Mouse (Mus musculus) embryo, embryonic 9.5 days (tissue): ENCODE measurements around the gene Nt5c2.

Experiments used
- DNase-seq: peaks from one replicate; pipeline ENCODE4 v3.0.0-alpha.2; 2017; ENCODE audit errors: extremely low spot score

Nt5c2 gene

DNA sequence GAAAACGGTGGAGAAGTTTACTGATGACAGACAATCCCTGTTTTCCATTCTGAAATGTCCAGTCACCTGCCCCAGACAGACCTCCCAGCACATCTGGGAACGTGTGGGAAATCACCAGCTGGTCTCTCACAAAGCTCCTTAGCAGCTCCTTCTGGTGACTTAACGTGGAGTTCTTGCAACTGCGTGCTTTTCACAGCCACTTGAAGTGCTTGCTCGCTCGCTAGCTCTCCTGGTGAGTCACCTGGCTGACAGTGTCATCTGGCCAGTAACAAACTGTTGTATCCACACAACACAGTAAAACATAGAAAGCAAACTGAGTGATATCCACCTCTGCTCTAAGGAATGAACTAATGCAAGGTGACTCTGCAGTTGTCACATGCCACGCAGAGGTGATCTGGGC lies 128.1 kb downstream of the Nt5c2 start:
- DNase-seq: no peak

GRCm38 (mm10) chr19:46885365-46885764 lies 129.6 kb downstream of the Nt5c2 start:
- no peak for DNase-seq

DNA sequence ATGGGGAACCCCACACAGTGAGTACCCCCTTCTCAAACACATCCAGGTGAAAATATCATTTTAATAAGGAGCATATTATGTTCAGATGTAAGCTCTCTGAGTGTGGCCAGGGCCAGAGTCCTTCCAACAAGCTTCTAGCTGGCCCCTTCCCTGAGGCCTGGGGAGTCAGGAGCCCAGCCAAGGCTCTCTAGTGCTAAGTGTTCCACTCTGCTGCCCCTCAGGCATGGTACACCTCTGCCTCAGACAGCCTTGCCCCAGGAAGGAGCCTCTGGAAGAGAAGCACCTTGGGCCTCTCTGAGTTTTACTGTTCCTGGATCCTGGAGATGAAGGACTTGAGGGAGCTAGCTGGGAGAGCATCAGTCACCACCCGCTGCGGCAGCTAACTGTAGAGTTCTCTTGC lies 135.1 kb downstream of the Nt5c2 start:
- no peak for DNase-seq

GRCm38 (mm10) chr19:46878346-46878745 lies 136.6 kb downstream of the Nt5c2 start:
- no peak for DNase-seq

- no peak for DNase-seq
Observed at GRCm38 (mm10) chr19:46877886-46878285, 137.1 kb downstream of the Nt5c2 start.

- DNase-seq: peak; percentile 73
Observed at GRCm38 (mm10) chr19:46875790-46876189, 139.2 kb downstream of the Nt5c2 start.

DNA sequence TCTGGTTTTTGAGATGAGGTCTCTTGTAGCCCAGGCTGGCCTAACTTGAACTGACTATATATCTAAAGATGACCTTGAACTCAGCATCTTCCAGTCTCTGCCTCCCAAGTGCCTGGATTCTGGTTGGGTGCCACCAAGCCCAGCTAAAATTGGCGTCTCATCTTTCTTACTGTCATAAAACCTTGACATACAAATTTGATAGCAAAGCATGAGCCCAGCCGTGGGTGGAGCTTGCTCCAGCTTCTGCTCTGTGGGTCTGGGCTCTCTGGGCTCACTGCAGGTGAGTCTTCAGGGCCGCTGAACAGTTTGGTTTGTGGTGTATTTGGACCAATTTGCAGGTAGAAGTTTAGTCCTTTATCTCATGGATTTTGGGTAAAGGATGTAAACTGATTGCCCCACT lies 141.0 kb downstream of the Nt5c2 start:
- DNase-seq: no peak

DNA sequence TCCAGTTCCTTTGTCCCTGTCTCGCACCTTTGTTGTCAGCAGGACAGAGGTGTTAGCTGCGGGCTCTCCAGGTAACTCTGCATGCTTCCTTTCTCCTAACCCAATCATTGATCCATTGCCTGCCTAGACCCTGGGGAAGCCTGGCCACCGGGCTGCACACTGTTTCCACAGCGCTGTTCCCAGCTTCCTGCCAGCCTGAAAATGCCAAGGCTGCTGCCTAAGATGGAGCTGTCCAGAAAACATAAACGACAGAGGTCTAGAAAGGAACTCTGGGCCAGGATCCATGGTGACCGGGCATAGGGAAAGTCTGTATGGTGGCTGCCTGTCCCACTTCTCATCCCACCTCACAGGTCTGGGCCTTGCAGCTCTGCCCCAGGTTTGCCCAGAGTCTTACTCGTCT lies 143.3 kb downstream of the Nt5c2 start:
- no peak for DNase-seq

GRCm38 (mm10) chr19:46871096-46871495 lies 143.9 kb downstream of the Nt5c2 start:
- no peak for DNase-seq

- peak; percentile 74 for DNase-seq
Observed at GRCm38 (mm10) chr19:46869526-46869925, 145.4 kb downstream of the Nt5c2 start.

GRCm38 (mm10) chr19:46869049-46869448 lies 145.9 kb downstream of the Nt5c2 start:
- no peak for DNase-seq

GRCm38 (mm10) chr19:46865381-46865780 lies 149.6 kb downstream of the Nt5c2 start:
- no peak for DNase-seq

GRCm38 (mm10) chr19:46864731-46865331 lies 150.1 kb downstream of the Nt5c2 start:
- DNase-seq: no peak

GRCm38 (mm10) chr19:46864079-46864478 lies 150.9 kb downstream of the Nt5c2 start:
- no peak for DNase-seq

GRCm38 (mm10) chr19:46863236-46863927 lies 151.6 kb downstream of the Nt5c2 start:
- DNase-seq: no peak

DNA sequence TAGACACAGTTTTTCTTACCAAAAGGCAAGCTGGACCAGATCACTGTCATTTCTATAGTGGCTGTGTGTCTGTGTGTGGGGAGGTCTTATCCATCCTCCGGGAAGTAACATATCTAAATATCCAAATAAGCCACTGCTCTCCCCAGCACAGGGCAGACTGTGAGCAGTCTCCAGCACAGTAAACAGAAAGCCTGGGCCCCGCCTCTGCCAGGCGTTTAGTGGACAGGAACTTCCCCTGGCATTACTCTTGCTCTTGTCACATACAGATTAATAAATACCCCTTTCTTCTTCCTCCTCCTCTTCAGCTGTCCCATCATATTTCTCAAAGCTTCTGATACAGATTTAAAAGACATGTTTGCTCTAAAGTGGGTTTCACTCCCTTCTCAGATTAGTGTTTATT lies 152.4 kb downstream of the Nt5c2 start:
- DNase-seq: no peak

DNA sequence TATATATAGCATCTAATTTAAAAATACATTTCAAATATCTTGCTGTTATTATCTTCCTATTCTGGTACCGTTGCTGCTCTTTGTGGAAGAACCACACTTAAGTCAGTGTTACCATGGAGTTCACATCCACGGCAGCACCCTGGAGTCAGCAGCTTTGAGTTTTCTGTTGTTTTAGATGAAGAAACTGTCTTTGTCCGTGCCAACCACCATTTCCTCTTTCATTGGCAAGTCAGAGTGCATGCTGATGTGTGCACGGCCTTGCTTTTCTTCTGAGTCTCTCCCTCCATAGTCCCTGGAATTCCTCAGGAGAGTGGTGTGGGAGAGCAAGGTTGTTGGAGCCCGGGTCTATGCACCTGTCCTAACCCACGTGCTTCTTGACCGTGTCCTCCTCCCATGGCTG lies 156.8 kb downstream of the Nt5c2 start:
- DNase-seq: no peak

GRCm38 (mm10) chr19:46857277-46857989 lies 157.5 kb downstream of the Nt5c2 start:
- DNase-seq: no peak

GRCm38 (mm10) chr19:46856780-46857179 lies 158.2 kb downstream of the Nt5c2 start:
- DNase-seq: no peak

DNA sequence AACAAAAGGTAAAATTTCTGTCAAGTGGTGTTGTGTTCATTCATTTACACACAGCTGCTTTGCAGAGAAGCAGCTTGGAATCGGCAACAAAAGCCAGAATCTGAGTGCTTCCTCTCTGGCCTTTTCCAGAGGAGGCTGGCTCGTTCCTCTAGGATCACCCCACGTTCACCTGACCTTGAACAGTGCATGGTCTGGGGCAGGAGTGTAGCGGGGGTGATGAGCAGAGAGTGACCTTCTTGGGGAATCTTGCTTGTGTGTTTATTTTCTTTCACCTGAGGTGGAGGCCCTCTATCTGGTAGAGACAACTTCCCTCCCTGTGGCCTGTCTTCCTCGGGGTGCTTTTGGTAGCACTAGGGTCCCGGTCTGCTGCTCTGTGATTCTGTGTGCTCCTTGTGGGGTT lies 158.7 kb downstream of the Nt5c2 start:
- no peak for DNase-seq

DNA sequence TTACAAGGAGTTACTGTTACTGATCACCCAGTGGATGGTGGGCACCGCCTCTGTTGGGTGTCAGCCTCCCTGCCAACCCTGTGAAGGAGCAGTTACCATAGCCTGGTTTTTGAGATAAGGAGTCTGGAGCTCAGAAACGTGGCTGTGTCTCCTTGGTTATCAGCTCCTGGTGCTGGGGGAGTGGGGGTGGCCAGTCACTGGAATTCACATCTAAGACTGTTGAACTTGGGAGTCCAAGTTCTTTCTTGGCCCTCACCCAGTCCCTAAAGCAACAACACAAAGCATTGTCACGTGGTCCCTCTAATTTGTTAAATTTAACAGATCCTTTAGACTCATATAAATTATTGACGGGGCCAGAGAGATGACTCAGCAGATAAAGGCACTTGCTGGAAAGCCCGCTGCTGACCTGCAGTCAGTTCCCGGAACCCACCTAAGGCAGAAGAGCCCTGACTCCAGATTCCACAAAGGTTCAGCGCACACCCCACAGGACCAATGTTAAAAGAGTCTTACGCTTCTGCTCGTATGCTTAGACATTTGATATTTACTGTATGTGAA lies 165.4 kb downstream of the Nt5c2 start:
- DNase-seq: no peak

- DNase-seq: no peak
Observed at GRCm38 (mm10) chr19:46848381-46849268, 166.3 kb downstream of the Nt5c2 start.
